Mouse (Mus musculus): Measurements from ENCODE around the gene Ly6g6f. TPM values are rescaled to one million over a fixed set of nuclear protein-coding genes. Genes with fewer than 3 reads are reported as not detected.

Ly6g6f gene
- polyA plus RNA-seq (2014; fragmentation: Illumina TruSeq; extraction: RNeasy Lipid Tissue Mini Kit (QIAGEN cat#74804); ENCODE audit: insufficient read depth, low read depth, low replicate concordance), result not detected

GRCm38 (mm10) chr17:35085208-35085865 is at the start of gene Ly6g6f:
Gene Ly6g6f (minus strand): TSS chr17:35085610.

GRCm38 (mm10) chr17:35134801-35135590 is 49.6 kb upstream of the Ly6g6f start, which contains the start of gene Bag6:
Gene Bag6 (plus strand): TSS chr17:35135178.

GRCm38 (mm10) chr17:35131500-35132173 is 46.2 kb upstream of the Ly6g6f start, which contains the start of gene Apom:
Gene Apom (minus strand): TSS chr17:35132050.

GRCm38 (mm10) chr17:35126206-35126611 is 40.8 kb upstream of the Ly6g6f start, which contains the start of gene D17H6S53E:
Gene D17H6S53E (plus strand): TSS chr17:35126373.

GRCm38 (mm10) chr17:35121871-35122303 is 36.5 kb upstream of the Ly6g6f start, which contains the start of gene Csnk2b:
Gene Csnk2b (minus strand): TSS chr17:35122053.

GRCm38 (mm10) chr17:35121143-35121799 is 35.9 kb upstream of the Ly6g6f start, which contains the start of gene Gpank1:
Gene Gpank1 (plus strand): TSS chr17:35121455.

GRCm38 (mm10) chr17:35115046-35116019 is 29.9 kb upstream of the Ly6g6f start, which contains the start of gene Ly6g5b:
Gene Ly6g5b (minus strand): TSS chr17:35115428.

GRCm38 (mm10) chr17:35108097-35108496 is 22.7 kb upstream of the Ly6g6f start, which contains the start of gene Ly6g5c:
Gene Ly6g5c (plus strand): TSS chr17:35108279.

GRCm38 (mm10) chr17:35088825-35089644 is 3.6 kb upstream of the Ly6g6f start, which contains the start of gene Abhd16a:
Gene Abhd16a (plus strand): TSS chr17:35089263.

GRCm38 (mm10) chr17:35077786-35078233 is 7.6 kb downstream of the Ly6g6f start, which contains the start of gene Ly6g6d:
Gene Ly6g6d (minus strand): TSS chr17:35078065.

GRCm38 (mm10) chr17:35076507-35077176 is 8.8 kb downstream of the Ly6g6f start, which contains the start of gene Ly6g6e:
Gene Ly6g6e (plus strand): TSS chr17:35076902.

GRCm38 (mm10) chr17:35066084-35066483 is 19.3 kb downstream of the Ly6g6f start, which contains the start of gene Mpig6b:
Gene Mpig6b (minus strand): TSS chr17:35066184.

GRCm38 (mm10) chr17:35064951-35065947 is 20.2 kb downstream of the Ly6g6f start, which contains the start of gene Ly6g6c:
Gene Ly6g6c (plus strand): TSS chr17:35065388.

GRCm38 (mm10) chr17:35058911-35059892 is 26.2 kb downstream of the Ly6g6f start, which contains the start of gene Ddah2:
Gene Ddah2 (plus strand): TSS chr17:35059035.

GRCm38 (mm10) chr17:35049561-35050016 is 35.8 kb downstream of the Ly6g6f start, which contains the start of gene Clic1:
Gene Clic1 (plus strand): TSS chr17:35049966.

Data from lung, adult 10 weeks (tissue).